Mouse (Mus musculus) liver, adult 2 months (tissue): ENCODE data around the gene Tapbp. TPM values are rescaled to one million over a fixed set of nuclear protein-coding genes. Genes with fewer than 3 reads are reported as not detected.
"Not testable (repeated sequence)": the region's sequence is repeated elsewhere in the genome, so short reads cannot be mapped to it uniquely, and the experiment has no call there.

ENCODE experiments used
- DNase-seq: peaks from one replicate; pipeline ENCODE4 v3.0.0-alpha.2; 2011; ENCODE audit warnings: low read depth, low spot score; ENCODE audit errors: extremely low read depth
- H3K27ac ChIP-seq: fragments of 200-500 bp; replicated peaks from 2 replicates; pipeline ENCODE4 v1.5.1; 2012; ENCODE audit warnings: low read depth, mild to moderate bottlenecking, control low read depth, inconsistent platforms, low read length; ENCODE audit not compliant: insufficient read depth
- H3K27me3 ChIP-seq: fragments of 200-500 bp; 2 replicates; pipeline ENCODE4 v1.6.1; 2012; ENCODE audit warnings: mild to moderate bottlenecking, moderate library complexity, low read length, inconsistent platforms; ENCODE audit not compliant: control insufficient read depth, insufficient read depth
- H3K36me3 ChIP-seq: fragments of 200-500 bp; 2 replicates; pipeline ENCODE4 v1.6.1; 2012; ENCODE audit warnings: low read length, inconsistent platforms; ENCODE audit not compliant: control insufficient read depth, insufficient read depth
- H3K4me1 ChIP-seq: fragments of 200-500 bp; 2 replicates; pipeline ENCODE4 v1.6.1; 2011; ENCODE audit warnings: low read length; ENCODE audit not compliant: control insufficient read depth, insufficient read depth
- H3K4me3 ChIP-seq: fragments of 200-500 bp; 2 replicates; pipeline ENCODE4 v1.5.1; 2011; ENCODE audit warnings: low read depth, mild to moderate bottlenecking, control low read depth, low read length, moderate library complexity; ENCODE audit not compliant: insufficient read depth
- H3K79me2 ChIP-seq: fragments of 200-500 bp; 2 replicates; pipeline ENCODE4 v1.6.1; 2012; ENCODE audit warnings: inconsistent platforms, mild to moderate bottlenecking, low read length, moderate library complexity; ENCODE audit not compliant: control insufficient read depth, insufficient read depth
- H3K9ac ChIP-seq: fragments of 200-500 bp; 2 replicates; pipeline ENCODE4 v1.6.1; 2012; ENCODE audit warnings: low read depth, mild to moderate bottlenecking, control low read depth, inconsistent platforms, low read length
- CTCF ChIP-seq: fragments of 200-500 bp; IDR thresholded peaks from 2 replicates; pipeline ENCODE4 v1.5.1; 2011; ENCODE audit warnings: low read depth, low read length, control low read depth
- POLR2A ChIP-seq: fragments of 200-500 bp; IDR thresholded peaks from 2 replicates; pipeline ENCODE4 v1.6.1; 2011; ENCODE audit warnings: low read length, control low read depth; ENCODE audit not compliant: insufficient read depth; ENCODE audit errors: extremely low read depth
- WGBS: fragments of 180-500 bp; shearing (Covaris S2); methylation state at CpG from one replicate; pipeline ENCODE4 v1.1.7; 2018; 5-methylcytosine and 5-hydroxymethylcytosine counted together
- polyA plus RNA-seq: library from polyadenylated mRNA; depleted of rRNA; stranded (reverse); fragments of >200 nt; gene quantifications from 2 replicates; pipeline ENCODE4 v1.2.3, GENCODE M21; 2012
- total RNA-seq: library from RNA; depleted of rRNA; stranded (reverse); fragments of >200 nt; gene quantifications from 2 replicates; pipeline ENCODE4 v1.2.3, GENCODE M21; 2014

Tapbp gene
- total and polyA plus RNA-seq, 2 experiments, result 47.2 to 105 TPM

GRCm38 (mm10) chr17:33948090-33948904 lies 32.6 kb downstream of the Tapbp start:
- Histone ChIP-seq H3K27ac (no peak overlapping the region), H3K36me3 (peaks cover 15% of the 10 kb centered on the region), H3K4me3 (no peak overlapping the region), H3K4me1 (peaks cover 5% of the 10 kb centered on the region), H3K79me2 (no peaks in the 10 kb centered on the region; the same call in 1 of the 2 replicates), H3K9ac (no peak overlapping the region), H3K27me3 (no peaks in the 10 kb centered on the region)
- WGBS, result 58% methylated on average over 22 of the region's 22 CpGs
- DNase-seq, result peak; percentile 50
- TF ChIP-seq POLR2A, result no peak
- no peak for TF ChIP-seq CTCF

DNA sequence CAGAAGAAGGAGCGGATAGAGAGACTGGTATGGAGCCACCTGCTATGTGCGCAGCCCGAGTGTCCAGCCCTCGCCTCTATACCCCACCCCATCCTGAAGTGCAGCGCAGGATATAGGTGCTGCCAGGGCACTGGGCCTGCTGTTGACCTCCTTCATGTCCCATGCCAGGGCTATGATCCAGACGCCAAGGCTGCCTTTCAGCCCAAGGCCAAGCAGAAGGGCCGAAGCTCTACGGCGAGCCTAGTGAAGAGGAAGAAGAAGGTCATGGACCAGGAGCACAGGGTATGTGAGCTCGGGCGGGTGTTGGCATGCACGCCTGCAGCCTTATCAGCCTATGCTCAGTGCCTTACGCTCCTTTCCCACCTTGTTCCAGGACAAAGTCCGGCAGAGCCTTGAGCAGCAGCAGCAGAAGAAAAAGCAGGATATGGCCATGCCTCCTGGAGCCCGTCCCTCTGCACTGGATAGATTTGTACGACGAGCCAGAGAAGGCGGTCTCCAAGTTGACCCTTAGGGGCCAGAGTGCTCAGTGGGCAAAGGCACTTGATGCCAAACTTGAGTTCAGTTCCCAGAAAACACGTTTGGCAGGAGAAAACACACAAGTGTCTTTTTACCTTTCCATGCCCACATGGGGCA lies 33.3 kb downstream of the Tapbp start:
- Histone ChIP-seq H3K27ac (no peak overlapping the region), H3K4me1 (peaks cover 9% of the 10 kb centered on the region), H3K27me3 (no peaks in the 10 kb centered on the region), H3K4me3 (no peak overlapping the region), H3K79me2 (no peaks in the 10 kb centered on the region; the same call in 1 of the 2 replicates), H3K36me3 (peaks cover 18% of the 10 kb centered on the region), H3K9ac (no peak overlapping the region)
- WGBS, result 73% methylated on average over 19 of the region's 19 CpGs
- no peak for DNase-seq
- TF ChIP-seq CTCF (no peak), POLR2A (no peak)

- H3K9ac ChIP-seq, result no peak overlapping the region
- H3K4me3 ChIP-seq, result no peak overlapping the region
- no peak for DNase-seq
- H3K79me2 ChIP-seq, result peaks cover 3% of the 10 kb centered on the region; the same call in 1 of the 2 replicates
- peaks cover 9% of the 10 kb centered on the region for H3K4me1 ChIP-seq
- 84% methylated on average over 10 of the region's 10 CpGs for WGBS
- TF ChIP-seq POLR2A (no peak), CTCF (no peak)
- H3K36me3 ChIP-seq, result peaks cover 16% of the 10 kb centered on the region
- H3K27ac ChIP-seq, result no peak overlapping the region
- no peaks in the 10 kb centered on the region for H3K27me3 ChIP-seq
These were observed 34.5 kb downstream of the Tapbp start for GRCm38 (mm10) chr17:33950131-33950625.

DNA sequence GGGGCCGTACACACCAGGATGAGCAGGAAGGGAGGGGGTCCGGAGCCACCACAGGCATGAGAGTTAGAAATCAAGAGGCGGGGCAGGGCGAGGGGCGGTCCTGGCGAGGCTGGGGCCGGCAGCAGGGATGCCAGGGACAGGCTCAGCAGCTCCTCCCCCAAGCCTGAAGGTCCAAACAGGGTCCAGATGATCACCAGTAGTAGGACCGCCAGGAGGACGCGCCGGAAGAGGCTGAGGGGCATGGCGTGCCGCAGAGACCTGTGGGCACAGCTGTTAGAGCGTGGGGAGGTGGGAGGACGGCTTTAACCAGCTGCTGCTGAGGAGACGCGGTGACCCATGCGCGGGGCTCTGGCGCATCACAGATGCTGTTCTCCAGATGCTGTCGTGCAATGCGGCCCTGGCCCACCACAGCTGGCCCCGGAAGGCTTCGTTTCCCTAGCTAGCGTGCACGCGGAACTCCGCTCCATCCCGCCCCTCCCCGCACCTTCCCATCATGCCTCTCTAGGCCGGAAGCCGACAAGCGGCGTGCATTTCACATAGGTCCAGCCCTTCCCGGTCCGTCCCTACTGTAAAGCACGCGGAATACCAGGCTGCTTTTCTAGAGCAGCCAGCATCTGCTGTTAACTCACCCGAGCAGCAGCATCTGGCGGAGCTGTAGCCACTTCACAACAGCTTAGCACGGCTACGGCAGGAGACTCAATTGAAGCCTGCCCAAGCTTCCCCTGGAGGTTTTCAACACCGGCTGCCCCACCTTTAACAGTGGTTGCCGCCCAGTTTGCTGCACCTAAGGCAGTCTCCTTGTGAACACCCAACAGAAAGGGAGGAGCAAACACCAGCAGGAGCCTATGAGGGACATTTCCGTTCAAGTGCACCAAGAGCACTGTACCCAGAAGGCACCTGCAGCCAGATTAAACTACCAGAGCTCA lies 35.6 kb downstream of the Tapbp start, which contains the start of gene B3galt4:
B3galt4 (minus strand) TSS at position 468 of the 926 bp plus-strand sequence.
- Histone ChIP-seq H3K9ac (peak within 1 kb of the TSS; percentile 64), H3K27me3 (no peaks in the 10 kb centered on the region), H3K4me3 (peak within 1 kb of the TSS; percentile 68), H3K4me1 (peaks cover 9% of the 10 kb centered on the region), H3K27ac (0 out of 2 replicates have a peak within 1 kb of the TSS, but pooled peaks have one; percentile 18), H3K79me2 (peaks cover 5% of the 10 kb centered on the region; the same call in 1 of the 2 replicates), H3K36me3 (peaks cover 16% of the 10 kb centered on the region)
- no peak for DNase-seq
- 50% methylated on average over 45 of the region's 45 CpGs for WGBS
- TF ChIP-seq CTCF, result no peak
- TF ChIP-seq POLR2A, result no peak

GRCm38 (mm10) chr17:33952015-33952414 lies 36.3 kb downstream of the Tapbp start:
- H3K27me3 ChIP-seq, DNase-seq, H3K27ac ChIP-seq, H3K9ac ChIP-seq, H3K79me2 ChIP-seq, H3K4me3 ChIP-seq: not testable (repeated sequence)
- Histone ChIP-seq H3K36me3 (peaks cover 16% of the 10 kb centered on the region), H3K4me1 (peaks cover 12% of the 10 kb centered on the region)
- 83% methylated on average over 13 of the region's 13 CpGs for WGBS
